Mouse (Mus musculus): ENCODE measurements around the gene Arhgap21. TPM values are rescaled to one million over a fixed set of nuclear protein-coding genes. Genes with fewer than 3 reads are reported as not detected.

Arhgap21 gene
- polyA plus RNA-seq, 1 experiment: 10.5 TPM

- no peak for DNase-seq (ENCODE audit: low read depth, low spot score)
- WGBS: 7% methylated on average over 13 of the region's 13 CpGs
Measured at GRCm38 (mm10) chr2:20967101-20967645, 1.5 kb downstream of the Arhgap21 start.

- 21% methylated on average over 18 of the region's 18 CpGs for WGBS
- DNase-seq (ENCODE audit: low read depth, low spot score): no peak
Measured at GRCm38 (mm10) chr2:20966176-20967100, 2.2 kb downstream of the Arhgap21 start.

GRCm38 (mm10) chr2:20965361-20965760 lies 3.3 kb downstream of the Arhgap21 start:
- 56% methylated on average over 3 of the region's 3 CpGs for WGBS
- DNase-seq (ENCODE audit: low read depth, low spot score): no peak

DNA sequence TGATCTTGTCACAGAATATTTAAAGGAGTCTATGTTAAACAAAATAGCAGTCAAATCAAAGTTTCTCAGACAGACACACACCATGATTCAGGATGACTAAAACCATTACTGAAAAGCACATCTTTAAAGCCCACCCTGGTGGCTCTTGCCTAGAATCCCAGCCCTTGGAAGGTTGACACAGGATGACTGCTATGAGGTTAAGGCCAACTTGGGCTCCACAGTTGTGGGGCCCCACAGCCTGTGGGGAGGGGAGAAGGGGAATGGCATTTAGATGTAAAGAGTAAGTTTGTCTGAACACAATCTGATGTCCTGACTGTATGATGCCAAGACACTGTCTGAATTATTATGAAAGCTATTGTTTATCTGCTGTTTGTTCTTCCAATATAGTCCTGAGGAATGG lies 4.2 kb downstream of the Arhgap21 start:
- no peak for DNase-seq (ENCODE audit: low read depth, low spot score)

- WGBS: 24% methylated on average over 5 of the region's 5 CpGs
- no peak for DNase-seq (ENCODE audit: low read depth, low spot score)
Measured at GRCm38 (mm10) chr2:20963226-20963805, 5.4 kb downstream of the Arhgap21 start.

DNA sequence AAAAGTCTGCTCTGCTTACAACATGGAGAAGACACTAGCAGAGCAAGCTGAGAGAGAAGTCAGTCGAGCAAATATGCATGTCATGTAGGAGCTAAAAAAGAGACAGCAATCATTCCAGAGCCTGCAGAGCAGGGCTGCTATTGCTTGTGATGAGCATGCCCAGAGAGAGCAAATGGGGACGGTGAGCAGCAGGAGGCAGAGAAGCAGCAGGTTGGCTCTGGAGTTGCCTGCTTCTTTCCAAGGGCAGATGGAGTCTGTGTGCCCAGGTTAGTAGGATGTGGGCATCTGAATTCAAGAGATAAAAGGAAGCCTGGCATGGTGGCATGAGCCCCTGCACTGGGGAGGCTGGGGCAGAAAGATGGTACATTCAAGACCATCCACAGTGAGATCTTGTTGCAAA lies 6.4 kb downstream of the Arhgap21 start:
- DNase-seq (ENCODE audit: low read depth, low spot score): no peak
- WGBS: 10% methylated on average over 2 of the region's 2 CpGs

GRCm38 (mm10) chr2:20961825-20962224 lies 6.9 kb downstream of the Arhgap21 start:
- DNase-seq (ENCODE audit: low read depth, low spot score): no peak
- 27% methylated on average over 6 of the region's 6 CpGs for WGBS

DNA sequence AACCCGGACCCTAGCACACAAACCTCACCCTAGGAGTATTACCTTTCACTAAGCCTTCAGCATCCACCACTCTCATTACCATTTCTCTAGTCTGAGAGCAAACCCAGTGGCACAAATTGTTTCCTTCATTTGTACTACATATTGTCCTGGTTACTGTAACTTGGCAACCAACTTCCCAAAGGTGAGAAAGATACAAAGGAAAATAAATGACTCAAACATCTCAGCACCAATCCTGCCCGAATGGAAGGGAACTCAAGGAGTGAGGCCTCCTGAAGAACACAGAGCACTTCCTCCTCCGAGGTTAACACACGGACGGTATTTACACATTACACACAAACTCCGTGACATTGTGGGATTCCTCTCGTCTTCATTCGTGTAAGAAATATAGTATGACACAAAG lies 7.4 kb downstream of the Arhgap21 start:
- 20% methylated on average over 8 of the region's 8 CpGs for WGBS
- DNase-seq (ENCODE audit: low read depth, low spot score): no peak

DNA sequence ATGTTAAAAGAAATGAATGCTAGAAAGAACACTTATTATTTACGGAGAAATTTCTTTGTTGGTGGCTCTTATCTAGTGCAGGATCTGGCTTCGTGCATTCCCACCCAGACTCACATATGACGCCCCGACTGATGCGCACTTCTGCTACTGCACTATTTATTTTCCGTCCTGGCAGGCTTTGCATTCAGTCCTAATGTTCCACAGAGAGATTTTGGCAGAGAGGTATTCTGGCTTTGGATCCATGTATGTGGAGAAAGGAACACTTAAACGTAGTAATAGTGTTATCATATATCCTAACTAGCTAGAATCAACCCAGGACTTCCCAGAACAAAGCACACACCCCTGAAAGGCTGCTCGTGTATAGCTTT lies 8.0 kb downstream of the Arhgap21 start:
- WGBS: 67% methylated on average over 8 of the region's 8 CpGs
- no peak for DNase-seq (ENCODE audit: low read depth, low spot score)

DNA sequence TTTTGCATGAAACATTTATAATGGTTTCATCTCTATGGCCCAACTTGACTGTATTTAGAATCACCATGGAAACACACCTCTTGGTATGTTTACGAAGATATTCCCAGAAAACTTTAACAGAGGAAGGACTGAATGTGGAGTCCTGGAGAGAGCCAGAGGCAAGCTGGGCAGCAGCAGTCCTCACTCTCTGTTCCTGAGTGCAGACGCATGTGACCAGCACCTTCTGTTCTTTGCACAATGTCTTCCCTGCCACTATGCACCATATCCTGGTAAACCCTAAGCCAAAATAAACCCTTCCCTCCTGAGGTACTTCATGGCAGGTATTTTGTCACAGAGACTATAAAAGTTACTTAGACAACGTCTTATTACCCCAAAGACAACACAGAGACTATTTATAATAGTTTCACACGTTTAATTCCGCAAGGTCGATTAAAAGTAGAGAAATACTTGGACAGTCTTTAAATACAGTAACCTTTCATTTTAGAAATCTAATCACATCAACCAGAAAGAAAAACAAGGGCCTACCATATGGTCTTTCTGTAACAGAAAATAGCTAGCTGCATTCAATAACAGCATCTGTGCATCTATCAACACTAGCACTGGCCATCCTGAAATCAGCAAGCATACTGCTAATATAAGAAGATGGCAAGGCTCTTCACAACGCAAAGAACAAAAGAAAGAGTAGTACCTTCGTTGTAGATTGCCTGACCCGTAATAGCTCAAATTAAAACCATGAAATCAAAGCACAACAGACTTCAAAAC lies 8.6 kb downstream of the Arhgap21 start:
- 62% methylated on average over 9 of the region's 9 CpGs for WGBS
- DNase-seq (ENCODE audit: low read depth, low spot score): no peak

DNA sequence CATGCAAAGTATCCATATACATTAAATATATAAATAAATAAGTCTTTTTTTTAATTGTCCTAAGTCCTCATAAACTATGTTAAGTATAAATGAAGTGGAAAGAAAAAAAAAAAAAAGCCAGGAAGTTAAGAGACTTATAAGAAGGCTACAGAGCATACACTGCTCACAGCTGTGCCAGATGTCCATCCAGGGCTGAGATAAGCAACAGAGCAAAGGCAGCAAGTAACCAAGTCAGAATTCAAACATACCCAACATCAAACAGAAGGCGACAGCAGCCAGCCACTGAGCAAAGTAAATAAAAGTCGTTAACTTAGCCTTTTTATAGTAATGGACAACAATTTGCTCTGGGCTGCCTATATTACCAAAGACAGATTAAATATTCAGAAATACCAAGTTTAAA lies 9.6 kb downstream of the Arhgap21 start:
- DNase-seq (ENCODE audit: low read depth, low spot score): no peak
- WGBS: 22% methylated on average over 2 of the region's 2 CpGs

- no peak for DNase-seq (ENCODE audit: low read depth, low spot score)
- whole genome bisulfite sequencing: 74% methylated on average over 1 of the region's 1 CpGs
Measured at GRCm38 (mm10) chr2:20957995-20958394, 10.7 kb downstream of the Arhgap21 start.

DNA sequence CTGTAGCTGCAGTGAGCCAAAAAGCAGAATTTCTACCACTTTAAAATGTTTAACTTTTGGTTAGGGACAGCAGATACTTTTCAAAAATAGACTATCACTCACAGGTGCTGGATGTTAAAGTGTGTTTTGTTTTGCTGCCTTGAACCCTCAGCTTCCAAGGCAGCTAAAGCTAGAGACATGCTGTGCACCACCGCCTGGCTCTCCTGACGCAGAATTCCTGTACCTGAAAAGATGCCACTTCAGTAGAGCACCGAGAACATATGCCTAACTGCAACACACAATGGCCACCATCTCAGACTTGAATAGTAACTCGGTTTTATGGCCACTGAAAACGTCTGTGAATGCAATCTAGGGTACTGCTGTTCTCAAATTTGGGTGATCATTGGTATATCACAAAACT lies 12.0 kb downstream of the Arhgap21 start:
- DNase-seq (ENCODE audit: low read depth, low spot score): no peak
- 68% methylated on average over 5 of the region's 5 CpGs for WGBS

DNA sequence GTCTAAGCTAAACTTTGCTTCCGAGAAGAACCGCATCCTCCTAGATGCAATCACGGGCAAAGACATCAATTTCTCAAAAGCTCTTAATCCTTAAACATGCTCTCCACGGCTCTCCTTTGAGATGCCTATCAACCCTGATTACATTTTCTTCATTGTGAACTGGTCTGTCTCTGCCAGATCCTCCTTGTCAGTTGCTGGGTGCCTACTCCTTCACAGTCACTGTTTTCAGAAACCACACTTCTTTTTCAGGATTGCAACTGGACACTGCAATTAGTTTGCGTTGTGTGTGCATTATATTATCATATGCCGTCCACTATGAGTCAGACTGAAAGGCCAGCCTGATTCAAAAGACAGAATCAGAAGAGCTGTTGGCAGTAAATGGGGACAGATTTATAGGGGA lies 12.7 kb downstream of the Arhgap21 start:
- DNase-seq (ENCODE audit: low read depth, low spot score): no peak
- WGBS: 62% methylated on average over 6 of the region's 6 CpGs

- DNase-seq (ENCODE audit: low read depth, low spot score): no peak
- WGBS: 71% methylated on average over 8 of the region's 8 CpGs
Measured at GRCm38 (mm10) chr2:20955376-20955775, 13.3 kb downstream of the Arhgap21 start.

- 73% methylated on average over 4 of the region's 4 CpGs for WGBS
- DNase-seq (ENCODE audit: low read depth, low spot score): no peak
Measured at GRCm38 (mm10) chr2:20952716-20953115, 16.0 kb downstream of the Arhgap21 start.

GRCm38 (mm10) chr2:20949168-20949567 lies 19.5 kb downstream of the Arhgap21 start:
- DNase-seq (ENCODE audit: low read depth, low spot score): no peak
- WGBS: 45% methylated on average over 3 of the region's 3 CpGs

GRCm38 (mm10) chr2:20947036-20947435 lies 21.6 kb downstream of the Arhgap21 start:
- no peak for DNase-seq (ENCODE audit: low read depth, low spot score)
- 68% methylated on average over 1 of the region's 1 CpGs for WGBS

- 89% methylated on average over 5 of the region's 5 CpGs for WGBS
- no peak for DNase-seq (ENCODE audit: low read depth, low spot score)
Measured at GRCm38 (mm10) chr2:20945596-20945995, 23.1 kb downstream of the Arhgap21 start.

- no peak for DNase-seq (ENCODE audit: low read depth, low spot score)
- WGBS: 50% methylated on average over 7 of the region's 7 CpGs
Measured at GRCm38 (mm10) chr2:20943730-20944454, 24.8 kb downstream of the Arhgap21 start.
